Mouse (Mus musculus) hindbrain, embryonic 13.5 days (tissue): ENCODE results near the gene Zfp507. TPM values are rescaled to one million over a fixed set of nuclear protein-coding genes. Genes with fewer than 3 reads are reported as not detected.
A peak's percentile ranks its signal among the peaks of the same experiment; 100 is the strongest.

ENCODE experiments used
- ATAC-seq: fragments of 200-750 bp; cut with Nextera tagmentation; 2 replicates; pipeline ENCODE4 v1.8.0; 2017; ENCODE audit warnings: moderate TSS enrichment; ENCODE audit not compliant: low FRiP score
- H3K27ac ChIP-seq: fragments of 300-500 bp; sonication (generic); 2 replicates; pipeline ENCODE4 v1.5.1; 2015; ENCODE audit warnings: inconsistent platforms, mild to moderate bottlenecking, moderate library complexity
- H3K27me3 ChIP-seq: fragments of 300-500 bp; sonication (generic); 2 replicates; pipeline ENCODE4 v1.6.1; 2015; ENCODE audit warnings: mild to moderate bottlenecking, inconsistent platforms
- H3K36me3 ChIP-seq: fragments of 300-500 bp; sonication (generic); 2 replicates; pipeline ENCODE4 v1.6.1; 2015; ENCODE audit warnings: mild to moderate bottlenecking, inconsistent platforms
- H3K4me1 ChIP-seq: fragments of 300-500 bp; sonication (generic); replicated peaks from 2 replicates; pipeline ENCODE4 v1.6.1; 2015; ENCODE audit warnings: inconsistent platforms
- H3K4me2 ChIP-seq: fragments of 300-500 bp; sonication (generic); 2 replicates; pipeline ENCODE4 v1.6.1; 2015; ENCODE audit warnings: inconsistent platforms, mild to moderate bottlenecking, moderate library complexity
- H3K4me3 ChIP-seq: fragments of 300-500 bp; sonication (generic); 2 replicates; pipeline ENCODE4 v1.5.1; 2015; ENCODE audit warnings: mild to moderate bottlenecking, inconsistent platforms
- H3K9ac ChIP-seq: fragments of 300-500 bp; sonication (generic); 2 replicates; pipeline ENCODE4 v1.6.1; 2015; ENCODE audit warnings: mild to moderate bottlenecking, inconsistent platforms
- H3K9me3 ChIP-seq: fragments of 300-500 bp; sonication (generic); 2 replicates; pipeline ENCODE4 v1.6.1; 2016; ENCODE audit warnings: inconsistent platforms
- WGBS: fragments of 180-500 bp; shearing (Covaris S2); methylation state at CpG from one replicate; pipeline ENCODE4 v1.1.7; 2015; 5-methylcytosine and 5-hydroxymethylcytosine counted together
- polyA plus RNA-seq: library from polyadenylated mRNA; unstranded; fragments of >200 nt; fragmentation: Nextera tagmentation; extraction: Ambion mirVana; gene quantifications from 2 replicates; pipeline ENCODE4 v1.2.1, GENCODE M21; 2015

Zfp507 gene
- polyA plus RNA-seq: 16.9 and 18.5 TPM in 2 replicates

DNA sequence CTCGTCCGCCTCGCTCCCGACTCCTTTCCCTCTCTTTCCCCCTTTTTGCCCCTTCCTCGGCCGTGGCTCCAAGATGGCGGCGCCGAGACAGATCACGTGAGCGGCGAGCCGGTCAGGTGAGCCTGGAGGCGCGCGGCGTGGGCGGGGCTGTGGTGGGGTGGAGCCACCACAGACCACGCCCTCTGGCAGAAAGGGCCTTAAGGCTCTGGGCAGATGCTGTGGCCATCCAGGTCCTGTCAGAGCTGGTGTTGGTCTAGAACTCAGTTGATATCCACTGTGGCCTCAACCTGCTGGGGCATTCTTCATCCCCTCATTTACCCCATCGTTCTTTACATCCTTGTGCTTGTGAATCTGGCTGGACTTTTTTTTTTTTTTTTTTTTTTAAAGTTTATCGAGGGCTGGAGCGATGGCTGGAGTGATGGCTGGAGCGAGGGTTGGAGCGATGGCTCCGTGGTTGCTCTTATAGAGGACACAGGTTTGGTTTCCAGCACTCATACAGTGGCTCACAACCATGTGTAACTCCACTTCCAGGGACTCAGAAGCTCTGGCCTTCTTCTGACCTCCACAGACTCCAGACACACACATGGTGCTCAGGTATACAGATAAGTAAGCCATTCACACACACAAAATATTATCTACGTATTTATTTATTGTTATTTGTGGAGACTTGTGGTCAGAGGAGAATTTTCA lies at the start of gene Zfp507:
TSS of gene Zfp507 (minus strand) at position 98 of the 690 bp plus-strand sequence.
- peak within 1 kb of the TSS; percentile 93 for H3K4me2 ChIP-seq
- no peaks in the 10 kb centered on the region for H3K27me3 ChIP-seq
- H3K9ac ChIP-seq: peak within 1 kb of the TSS; percentile 98
- peak; percentile 96 for ATAC-seq
- peak within 1 kb of the TSS; percentile 94 for H3K27ac ChIP-seq
- H3K4me3 ChIP-seq: peak within 1 kb of the TSS; percentile 92
- H3K36me3 ChIP-seq: peaks cover 22% of the 10 kb centered on the region
- H3K9me3 ChIP-seq: no peaks in the 10 kb centered on the region
- WGBS: 48% methylated on average over 11 of the region's 26 CpGs
- peaks cover 13% of the 10 kb centered on the region for H3K4me1 ChIP-seq

DNA sequence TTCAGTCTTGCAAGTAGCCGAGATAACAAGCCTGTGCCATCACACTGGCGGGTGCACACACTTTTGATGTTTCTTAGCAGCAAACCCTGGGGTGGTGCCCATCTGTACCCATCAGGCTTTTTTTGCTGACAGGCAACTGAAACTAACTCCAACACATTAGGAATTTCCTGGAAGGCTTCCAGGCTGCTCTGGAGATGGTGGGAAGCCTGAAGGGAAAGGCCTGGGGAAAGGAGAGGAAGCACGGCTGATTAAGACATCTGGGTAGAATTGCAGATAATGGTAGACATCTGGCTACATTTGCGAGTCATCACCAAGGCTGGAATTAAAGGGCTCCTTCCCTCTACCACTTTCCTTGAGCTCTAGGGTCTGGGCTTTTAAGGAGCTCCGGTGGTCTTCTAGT lies 47.6 kb upstream of the Zfp507 start:
- Histone ChIP-seq H3K4me1 (peaks cover 8% of the 10 kb centered on the region; the same call in 1 of the 2 replicates), H3K36me3 (no peaks in the 10 kb centered on the region), H3K4me3 (no peak overlapping the region), H3K27ac (no peak overlapping the region), H3K9ac (no peak overlapping the region), H3K4me2 (no peak overlapping the region), H3K27me3 (no peaks in the 10 kb centered on the region), H3K9me3 (no peaks in the 10 kb centered on the region)
- ATAC-seq: no peak
- WGBS: 83% methylated on average over 5 of the region's 5 CpGs

DNA sequence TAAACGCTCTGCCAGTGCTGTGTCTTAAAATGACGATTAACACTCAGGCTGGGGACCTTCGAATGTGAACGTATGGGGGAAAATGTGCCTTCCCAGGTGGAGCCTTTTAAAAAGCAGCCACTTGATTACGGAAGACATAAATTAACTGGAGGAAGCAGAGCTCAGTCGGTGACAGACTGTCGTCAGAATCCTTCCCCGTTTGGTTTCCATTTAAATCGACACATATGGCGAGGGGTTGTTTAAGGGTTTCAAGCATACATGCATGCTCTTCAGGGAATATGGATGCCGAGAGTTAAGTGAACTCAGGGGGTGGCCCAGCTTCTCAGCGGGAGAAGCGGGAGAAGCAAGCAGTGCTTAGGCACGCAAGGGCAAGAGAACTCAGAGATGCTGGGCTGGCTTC lies 45.7 kb upstream of the Zfp507 start:
- Histone ChIP-seq H3K36me3 (no peaks in the 10 kb centered on the region), H3K4me2 (no peak overlapping the region), H3K27me3 (no peaks in the 10 kb centered on the region), H3K4me1 (peaks cover 8% of the 10 kb centered on the region; the same call in 1 of the 2 replicates), H3K9ac (no peak overlapping the region), H3K4me3 (no peak overlapping the region), H3K27ac (no peak overlapping the region), H3K9me3 (no peaks in the 10 kb centered on the region)
- ATAC-seq: no peak
- WGBS: 52% methylated on average over 14 of the region's 14 CpGs

DNA sequence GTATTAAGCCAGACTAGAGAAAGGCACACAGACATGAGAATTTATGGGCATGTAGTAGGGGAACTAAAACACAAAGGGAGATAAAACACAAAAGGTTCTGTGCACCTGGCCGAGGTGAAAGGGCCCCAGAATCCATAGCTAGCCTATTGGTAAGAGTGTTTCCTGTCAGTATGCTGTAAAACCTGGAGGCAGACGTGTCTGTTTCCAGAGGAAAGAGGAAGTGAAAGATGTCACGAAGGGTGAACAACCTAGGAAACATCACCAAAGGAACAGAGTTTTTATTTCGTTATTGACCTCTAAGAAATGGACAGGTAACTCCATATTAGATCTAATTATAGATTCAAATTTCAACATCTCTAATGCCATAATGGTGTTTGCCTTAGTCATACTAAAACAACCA lies 37.7 kb upstream of the Zfp507 start:
- Histone ChIP-seq H3K9me3 (no peaks in the 10 kb centered on the region), H3K4me1 (peaks cover 13% of the 10 kb centered on the region), H3K9ac (no peak overlapping the region), H3K27me3 (no peaks in the 10 kb centered on the region), H3K36me3 (no peaks in the 10 kb centered on the region), H3K4me3 (no peak overlapping the region), H3K4me2 (no peak overlapping the region), H3K27ac (no peak overlapping the region)
- WGBS: 81% methylated on average over 4 of the region's 4 CpGs
- no peak for ATAC-seq

DNA sequence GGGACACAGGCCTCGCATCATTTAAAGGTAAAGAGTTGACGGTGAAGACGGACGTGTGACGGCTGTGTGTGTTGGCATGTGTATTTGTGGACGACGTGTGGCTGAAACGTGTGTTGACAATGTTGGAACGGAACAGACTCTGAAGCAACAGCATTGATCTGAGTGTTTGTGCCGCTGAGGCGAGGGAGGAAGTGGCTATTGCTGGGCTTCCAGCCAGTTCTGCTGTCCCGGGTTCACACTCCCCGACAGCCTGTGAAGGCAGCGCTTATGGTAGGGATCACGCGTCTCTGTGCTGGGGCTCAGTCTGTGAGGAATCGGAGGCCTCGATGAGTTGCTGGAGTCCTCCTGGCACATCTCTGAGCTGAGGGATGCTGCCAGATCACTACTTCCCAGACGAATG lies 34.0 kb upstream of the Zfp507 start:
- no peak overlapping the region for H3K27ac ChIP-seq
- ATAC-seq: no peak
- H3K4me3 ChIP-seq: no peak overlapping the region
- 79% methylated on average over 19 of the region's 19 CpGs for WGBS
- H3K4me1 ChIP-seq: peaks cover 13% of the 10 kb centered on the region
- no peaks in the 10 kb centered on the region for H3K9me3 ChIP-seq
- H3K4me2 ChIP-seq: no peak overlapping the region
- no peak overlapping the region for H3K9ac ChIP-seq
- no peaks in the 10 kb centered on the region for H3K27me3 ChIP-seq
- H3K36me3 ChIP-seq: no peaks in the 10 kb centered on the region

DNA sequence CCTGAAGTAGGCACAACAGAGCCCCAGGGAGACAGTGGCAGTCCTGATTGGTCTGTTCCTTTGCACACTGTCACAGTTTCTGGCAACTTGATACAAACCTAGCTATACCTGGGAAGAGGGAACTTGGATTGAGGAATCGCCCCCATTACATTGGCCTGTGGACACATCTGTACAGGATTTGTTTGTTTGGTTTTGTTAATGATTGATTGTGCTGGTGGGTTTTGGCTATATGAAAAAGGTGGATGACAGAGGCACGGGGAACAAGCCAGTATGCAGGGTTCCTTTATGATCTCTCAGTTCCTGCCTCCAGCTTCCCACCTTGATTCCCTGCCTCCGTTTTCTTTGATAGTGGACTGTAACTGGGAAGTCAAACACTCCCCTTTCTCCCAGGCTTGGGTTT lies 33.6 kb upstream of the Zfp507 start:
- H3K27ac ChIP-seq: no peak overlapping the region
- no peaks in the 10 kb centered on the region for H3K9me3 ChIP-seq
- ATAC-seq: no peak
- H3K4me3 ChIP-seq: no peak overlapping the region
- H3K4me2 ChIP-seq: no peak overlapping the region
- H3K36me3 ChIP-seq: no peaks in the 10 kb centered on the region
- H3K4me1 ChIP-seq: peaks cover 13% of the 10 kb centered on the region
- H3K27me3 ChIP-seq: no peaks in the 10 kb centered on the region
- 89% methylated on average over 3 of the region's 3 CpGs for WGBS
- H3K9ac ChIP-seq: no peak overlapping the region

DNA sequence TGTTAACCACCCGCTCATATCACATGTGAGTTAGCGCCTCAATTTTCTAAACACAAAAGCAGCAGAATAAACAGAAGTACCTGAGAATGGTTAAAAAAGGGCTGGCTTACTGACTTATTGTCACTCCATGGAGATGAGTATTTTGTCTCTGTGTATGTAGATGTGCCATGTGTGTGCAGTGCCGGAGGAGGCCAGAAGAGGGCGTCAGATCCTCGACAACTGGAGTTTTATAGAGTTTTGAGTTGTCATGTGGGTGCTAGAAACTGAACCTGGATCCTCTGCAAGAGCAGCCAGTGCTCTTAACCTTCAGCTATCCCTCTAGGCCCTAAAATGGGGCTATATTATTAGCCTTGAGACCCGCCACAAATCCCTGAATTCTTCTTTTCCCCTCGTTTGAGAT lies 27.3 kb upstream of the Zfp507 start:
- 91% methylated on average over 7 of the region's 7 CpGs for WGBS
- Histone ChIP-seq H3K4me1 (no peaks in the 10 kb centered on the region), H3K27me3 (no peaks in the 10 kb centered on the region), H3K27ac (no peak overlapping the region), H3K9ac (no peak overlapping the region), H3K4me3 (no peak overlapping the region), H3K9me3 (no peaks in the 10 kb centered on the region), H3K4me2 (no peak overlapping the region), H3K36me3 (no peaks in the 10 kb centered on the region)
- no peak for ATAC-seq

DNA sequence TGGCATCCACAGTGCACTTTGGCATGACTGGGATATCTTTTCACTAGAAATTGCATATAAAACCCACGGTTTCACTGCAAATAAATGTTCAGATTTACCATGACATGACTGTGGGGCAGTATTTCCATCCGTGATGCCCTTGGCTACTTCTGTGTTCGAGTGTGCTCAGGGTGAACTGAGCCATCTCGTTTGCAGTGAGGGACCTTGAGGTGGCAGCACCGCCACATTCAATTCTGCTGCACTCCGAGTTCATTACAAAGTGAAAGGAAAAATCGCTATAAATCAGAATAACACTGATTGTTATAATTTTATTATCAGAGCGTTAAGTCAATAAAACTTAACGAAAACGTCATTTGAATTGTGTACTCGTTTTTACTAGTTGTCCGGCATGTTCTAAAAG lies 21.1 kb upstream of the Zfp507 start:
- Histone ChIP-seq H3K27ac (no peak overlapping the region), H3K4me2 (no peak overlapping the region), H3K4me1 (no peaks in the 10 kb centered on the region), H3K27me3 (no peaks in the 10 kb centered on the region), H3K9ac (no peak overlapping the region), H3K9me3 (no peaks in the 10 kb centered on the region), H3K36me3 (no peaks in the 10 kb centered on the region), H3K4me3 (no peak overlapping the region)
- ATAC-seq: no peak
- WGBS: 79% methylated on average over 12 of the region's 12 CpGs

DNA sequence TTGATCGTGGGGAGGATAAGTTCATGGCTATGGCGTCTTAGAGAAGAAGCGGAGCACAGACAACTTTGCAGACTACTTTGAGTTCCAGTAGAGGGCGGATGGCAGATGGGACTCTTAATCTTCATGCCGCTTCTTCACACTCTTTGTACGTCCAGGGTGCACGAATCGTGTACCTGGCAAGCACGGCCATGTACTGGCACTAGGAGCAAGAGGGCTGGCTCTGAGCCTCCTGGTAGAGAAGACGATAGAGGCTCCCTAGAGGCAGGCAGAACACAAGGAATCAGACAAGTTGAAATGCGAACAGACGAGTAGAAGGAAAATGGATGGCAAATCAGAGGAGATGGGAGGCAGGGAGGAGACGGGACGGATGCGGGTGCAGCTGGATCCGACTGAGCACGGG lies 19.5 kb upstream of the Zfp507 start:
- Histone ChIP-seq H3K9me3 (no peaks in the 10 kb centered on the region), H3K4me1 (no peaks in the 10 kb centered on the region), H3K36me3 (no peaks in the 10 kb centered on the region), H3K27me3 (no peaks in the 10 kb centered on the region), H3K9ac (no peak overlapping the region), H3K27ac (no peak overlapping the region), H3K4me2 (no peak overlapping the region), H3K4me3 (no peak overlapping the region)
- 91% methylated on average over 17 of the region's 17 CpGs for WGBS
- ATAC-seq: no peak

DNA sequence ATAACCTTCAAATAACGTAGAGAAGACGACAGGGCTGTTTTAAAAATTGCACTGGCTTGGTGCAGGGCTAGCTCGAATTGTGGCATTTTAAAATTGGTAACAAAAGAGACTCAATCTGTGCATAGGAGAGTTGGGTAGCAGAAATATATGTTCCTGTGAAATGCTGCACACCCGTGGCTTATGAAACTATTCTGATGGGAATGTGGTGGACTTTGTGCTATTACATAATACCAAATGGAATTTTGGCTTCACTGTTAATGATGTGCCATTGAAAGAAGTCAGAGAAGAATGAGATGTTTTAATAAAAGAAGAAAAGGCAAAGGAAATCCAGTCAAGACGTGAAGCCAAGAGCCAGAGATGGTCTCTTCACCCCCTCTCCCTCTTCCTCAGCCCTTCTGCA lies 18.6 kb upstream of the Zfp507 start:
- Histone ChIP-seq H3K27ac (no peak overlapping the region), H3K4me3 (no peak overlapping the region), H3K36me3 (no peaks in the 10 kb centered on the region), H3K4me1 (no peaks in the 10 kb centered on the region), H3K4me2 (no peak overlapping the region), H3K9ac (no peak overlapping the region), H3K27me3 (no peaks in the 10 kb centered on the region), H3K9me3 (no peaks in the 10 kb centered on the region)
- WGBS: 88% methylated on average over 5 of the region's 5 CpGs
- no peak for ATAC-seq

DNA sequence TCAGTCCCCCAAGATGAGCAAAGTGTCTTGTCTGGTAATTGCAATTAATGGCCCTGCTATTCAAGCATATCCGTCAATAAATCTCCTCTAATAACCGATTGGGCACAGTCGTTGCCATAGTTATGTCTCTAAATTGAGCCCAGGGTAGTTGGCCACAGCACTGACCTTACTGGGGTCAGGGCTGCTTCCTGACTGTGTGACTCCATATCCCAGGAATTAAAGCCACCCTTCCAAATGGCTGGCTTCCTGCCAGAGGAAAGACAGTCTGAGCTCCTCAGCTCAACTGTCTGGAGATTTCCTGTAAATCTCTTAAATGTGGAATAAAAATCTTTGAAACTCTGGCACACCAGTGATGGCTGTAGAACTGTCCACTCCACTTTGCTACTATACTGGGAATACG lies 16.7 kb upstream of the Zfp507 start:
- Histone ChIP-seq H3K4me3 (no peak overlapping the region), H3K4me2 (no peak overlapping the region), H3K27ac (no peak overlapping the region), H3K9me3 (no peaks in the 10 kb centered on the region), H3K27me3 (no peaks in the 10 kb centered on the region), H3K4me1 (no peaks in the 10 kb centered on the region), H3K36me3 (no peaks in the 10 kb centered on the region), H3K9ac (no peak overlapping the region)
- ATAC-seq: no peak
- WGBS: 73% methylated on average over 4 of the region's 4 CpGs

DNA sequence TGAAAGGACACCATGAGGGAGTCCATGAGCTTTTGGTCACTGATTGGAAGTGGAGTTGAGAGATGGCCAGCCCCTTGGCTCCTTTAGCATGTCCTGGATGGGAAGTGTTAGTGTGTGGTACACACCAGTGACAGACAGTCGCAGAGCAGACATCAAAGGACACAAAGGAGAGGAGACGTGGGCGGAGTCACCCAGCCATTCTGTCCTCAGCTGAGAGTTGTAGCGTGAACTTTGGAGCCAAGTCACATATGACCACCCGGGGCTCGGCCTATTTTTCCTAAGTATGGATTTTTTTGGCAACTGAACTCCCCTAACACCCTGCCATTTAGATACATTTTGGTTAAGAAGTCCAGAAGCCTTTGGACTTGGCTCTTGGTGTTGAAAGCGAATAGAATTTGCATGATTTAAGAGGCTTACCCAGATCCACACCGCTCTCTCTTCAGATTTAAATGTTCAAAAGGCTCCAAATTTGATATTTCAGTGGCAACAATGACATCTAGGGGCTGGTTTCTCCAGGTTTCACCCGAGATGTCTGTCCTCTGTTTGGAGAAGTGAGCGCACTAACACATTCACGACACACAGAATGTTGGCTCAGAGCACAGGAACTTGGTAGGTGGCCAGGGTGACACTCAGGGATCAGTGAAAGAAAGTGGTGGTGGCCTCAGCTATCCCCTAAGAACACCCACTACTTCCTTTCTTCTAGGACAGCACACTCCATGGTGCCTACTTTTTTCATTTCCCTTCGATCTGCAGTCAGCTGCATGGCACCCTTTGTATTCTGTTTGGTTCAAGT lies 12.2 kb upstream of the Zfp507 start:
- no peak overlapping the region for H3K4me3 ChIP-seq
- 78% methylated on average over 12 of the region's 12 CpGs for WGBS
- H3K9ac ChIP-seq: no peak overlapping the region
- no peaks in the 10 kb centered on the region for H3K4me1 ChIP-seq
- no peaks in the 10 kb centered on the region for H3K36me3 ChIP-seq
- ATAC-seq: no peak
- H3K4me2 ChIP-seq: no peak overlapping the region
- H3K9me3 ChIP-seq: no peaks in the 10 kb centered on the region
- H3K27me3 ChIP-seq: no peaks in the 10 kb centered on the region
- no peak overlapping the region for H3K27ac ChIP-seq

DNA sequence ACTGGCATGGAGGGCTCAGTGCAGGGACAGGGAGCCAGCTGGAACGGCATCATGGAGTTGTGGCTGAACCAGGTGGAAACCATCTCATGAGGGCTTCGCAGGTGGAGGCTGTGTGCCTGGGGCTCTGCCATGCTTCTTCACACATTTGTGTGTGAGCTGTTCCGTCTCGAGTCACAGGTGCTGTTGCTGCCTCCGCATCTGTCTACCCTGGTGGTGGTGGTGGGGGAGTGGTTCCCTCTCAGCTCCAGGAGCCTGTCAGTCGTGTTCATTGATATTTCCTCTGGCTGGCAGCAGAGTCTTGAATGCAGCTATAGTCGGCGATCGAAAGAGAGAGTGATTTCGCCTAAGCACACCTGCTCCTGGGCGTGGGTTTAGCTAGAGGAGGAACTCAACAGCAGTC lies 10.5 kb upstream of the Zfp507 start:
- Histone ChIP-seq H3K36me3 (no peaks in the 10 kb centered on the region), H3K27me3 (no peaks in the 10 kb centered on the region), H3K4me3 (no peak overlapping the region), H3K9ac (no peak overlapping the region), H3K27ac (no peak overlapping the region), H3K9me3 (no peaks in the 10 kb centered on the region), H3K4me2 (no peak overlapping the region), H3K4me1 (no peaks in the 10 kb centered on the region)
- ATAC-seq: no peak
- WGBS: 87% methylated on average over 11 of the region's 11 CpGs
